Mouse (Mus musculus): ENCODE data around the gene Creg1. TPM values are rescaled to one million over a fixed set of nuclear protein-coding genes. Genes with fewer than 3 reads are reported as not detected.

Gene Creg1
- total RNA-seq, 4 experiments from 2014 or later: 46.5 to 65.7 (median 56.5) TPM

DNA sequence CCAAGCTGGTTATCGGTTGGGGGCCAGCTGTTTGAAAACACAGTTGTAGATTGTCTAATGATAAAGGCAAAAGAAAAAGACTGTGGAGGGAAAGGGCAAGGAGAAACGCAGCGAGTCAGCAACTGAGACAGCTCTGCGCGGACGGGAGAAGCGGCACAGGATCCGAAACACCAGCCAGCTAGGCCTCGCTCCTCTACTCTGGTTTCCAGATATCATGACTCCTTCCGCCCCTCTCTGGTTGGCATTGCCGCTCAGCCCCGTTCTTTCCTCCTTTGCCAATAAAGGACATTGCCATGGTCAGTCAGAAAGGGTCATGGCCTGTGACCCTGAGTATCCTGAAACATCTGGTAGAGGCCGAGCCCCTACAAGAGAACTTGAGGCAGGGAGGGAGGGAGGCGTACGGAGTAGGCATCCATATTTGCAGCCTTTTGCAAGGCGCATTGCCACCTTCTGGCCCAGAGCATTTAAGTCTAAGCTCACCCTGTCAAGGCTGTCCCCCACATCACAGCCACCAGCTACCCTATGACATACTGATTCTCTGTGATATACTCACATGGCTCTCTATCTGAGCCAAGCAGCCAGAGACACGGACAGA, 25.6 kb downstream of the Creg1 start:
- DNase-seq: no peak

DNA sequence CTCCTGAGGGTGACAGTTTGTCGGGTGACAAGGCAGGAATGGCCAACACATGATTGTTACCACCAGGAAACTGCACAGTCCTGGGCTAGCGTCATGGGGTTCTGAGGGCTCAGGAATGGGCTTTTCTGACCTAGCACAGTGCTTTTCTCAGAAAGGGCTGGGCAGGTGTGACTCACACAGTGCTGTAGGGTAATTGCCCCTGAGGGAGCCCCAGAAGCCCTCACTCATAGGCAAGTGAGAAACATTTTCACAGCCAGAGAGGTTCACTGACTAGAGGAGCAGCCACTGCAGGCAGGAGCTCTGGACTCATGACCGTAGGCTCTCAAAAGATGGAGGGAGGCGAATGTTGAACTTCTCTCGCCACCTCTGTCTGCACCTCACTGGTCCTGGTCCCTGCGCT, 26.4 kb downstream of the Creg1 start:
- DNase-seq: no peak

DNA sequence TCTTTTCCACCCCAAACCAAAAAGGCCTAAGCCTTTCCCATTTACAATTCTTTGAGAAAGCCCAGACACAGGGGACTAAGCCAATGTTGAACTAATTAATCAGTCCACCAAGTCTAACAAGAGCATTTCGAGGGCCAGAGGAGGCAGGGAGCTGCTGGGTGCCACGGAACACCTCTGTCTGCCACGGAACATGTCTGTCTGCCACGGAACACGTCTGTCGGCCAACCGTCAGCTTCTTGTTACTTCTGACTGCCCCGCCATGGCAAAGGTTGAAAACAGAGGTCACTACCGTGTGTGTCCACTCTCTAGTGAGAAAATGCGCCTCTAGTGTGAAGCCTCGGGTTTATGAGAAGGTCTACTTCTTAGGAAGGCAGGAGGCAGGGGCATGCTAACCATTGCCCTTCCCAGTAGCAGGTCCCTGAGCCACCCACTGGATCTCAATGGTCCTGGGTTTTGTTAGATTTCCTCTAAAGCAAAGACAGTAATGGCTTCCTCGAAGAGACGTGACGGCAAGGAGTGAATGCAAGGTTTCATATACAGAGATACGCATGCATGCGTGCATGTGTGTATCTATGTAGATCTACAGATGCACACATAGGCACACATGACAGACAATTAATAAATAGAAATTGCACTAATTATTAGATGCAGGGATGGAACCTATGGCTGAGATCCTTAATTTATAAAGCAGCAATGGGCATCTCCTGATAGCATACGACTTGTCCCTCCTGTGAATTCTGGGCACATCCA, 27.1 kb downstream of the Creg1 start:
- no peak for DNase-seq

DNA sequence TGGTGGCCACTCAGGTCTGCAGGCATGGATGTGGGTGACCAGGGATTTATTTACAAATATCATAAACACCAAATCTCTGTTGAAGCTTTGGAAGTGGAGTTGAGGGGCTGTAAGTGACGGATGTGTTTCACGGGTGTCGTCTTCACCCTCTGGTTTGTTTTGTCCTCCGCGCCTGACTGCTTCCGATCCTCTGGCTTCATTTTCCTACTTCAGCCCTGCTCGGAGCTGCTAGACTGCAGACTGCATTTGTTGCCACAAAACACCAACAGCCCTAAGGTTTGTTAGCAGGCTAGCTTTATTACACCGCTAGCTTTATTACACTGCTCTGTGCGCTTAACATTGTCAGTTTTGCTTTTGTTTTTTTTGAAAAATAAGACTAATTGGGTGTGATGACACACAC, 27.9 kb downstream of the Creg1 start:
- DNase-seq: no peak

DNA sequence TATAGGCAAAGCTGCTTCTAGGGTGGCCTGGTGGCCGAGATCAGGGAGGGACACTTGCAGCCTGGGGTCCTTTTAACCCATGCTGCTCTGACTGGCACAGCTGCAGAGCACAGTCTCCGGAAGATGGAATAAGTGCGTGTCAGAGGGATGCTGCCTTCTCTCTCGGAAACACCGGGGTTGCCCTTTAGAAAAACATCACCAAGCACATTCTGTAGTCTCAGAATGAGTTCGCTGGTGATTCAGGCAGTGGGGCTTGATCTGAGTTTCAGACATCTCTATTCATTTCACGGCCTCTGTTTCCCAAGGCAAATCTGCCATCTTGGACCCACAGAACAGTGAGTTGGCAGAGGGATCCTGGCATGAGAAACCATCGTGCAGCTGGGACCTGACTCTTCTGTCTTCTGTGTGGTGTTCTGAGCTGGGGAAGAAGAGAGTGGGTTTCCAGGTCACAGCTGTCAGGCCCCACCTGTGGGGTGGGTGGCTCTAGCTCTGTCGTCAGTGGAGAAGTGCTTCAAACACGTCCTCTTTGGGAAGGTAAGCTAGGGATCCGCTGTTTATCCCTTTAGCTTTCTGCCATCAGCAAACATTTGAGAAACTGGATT, 38.3 kb downstream of the Creg1 start:
- DNase-seq: no peak

DNA sequence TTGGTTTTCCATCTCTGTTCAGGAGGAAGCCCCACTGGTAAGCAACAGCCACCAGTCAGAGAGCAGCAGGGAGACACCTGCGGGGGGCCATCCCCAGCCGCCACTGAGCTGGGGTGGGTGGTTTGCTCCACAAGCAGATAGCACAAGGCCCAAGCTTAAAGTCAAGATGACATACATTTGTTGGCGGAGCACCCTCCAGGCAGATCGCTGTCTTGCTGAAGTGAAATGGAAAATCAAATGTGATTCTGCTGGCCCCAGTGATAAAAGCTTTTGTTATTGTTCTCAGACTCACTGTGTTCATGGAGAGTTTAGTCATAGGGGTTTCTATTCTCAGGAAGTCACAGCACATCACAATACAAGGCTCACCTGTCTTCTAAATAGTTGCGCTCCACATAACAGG, 39.6 kb downstream of the Creg1 start:
- DNase-seq: no peak

DNA sequence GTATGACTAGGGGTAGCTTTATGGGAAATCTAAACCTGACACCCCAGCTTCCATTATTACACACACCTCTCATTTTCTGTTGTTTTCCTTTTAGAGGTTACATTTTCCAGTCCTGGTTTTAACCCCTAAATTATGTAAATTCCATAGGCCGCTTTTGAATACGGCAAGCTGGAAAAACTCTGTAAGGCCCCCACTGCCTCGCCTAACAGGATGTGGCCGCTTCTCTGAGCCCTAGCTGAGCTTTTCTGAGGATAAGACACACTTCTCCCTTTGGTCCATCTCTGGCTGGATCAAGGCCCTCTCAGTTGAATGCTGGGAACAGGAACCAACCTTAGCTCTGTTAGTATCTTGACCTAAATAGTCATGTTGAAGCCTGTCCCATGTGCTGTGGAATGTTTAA, 40.6 kb downstream of the Creg1 start:
- DNase-seq: no peak

DNA sequence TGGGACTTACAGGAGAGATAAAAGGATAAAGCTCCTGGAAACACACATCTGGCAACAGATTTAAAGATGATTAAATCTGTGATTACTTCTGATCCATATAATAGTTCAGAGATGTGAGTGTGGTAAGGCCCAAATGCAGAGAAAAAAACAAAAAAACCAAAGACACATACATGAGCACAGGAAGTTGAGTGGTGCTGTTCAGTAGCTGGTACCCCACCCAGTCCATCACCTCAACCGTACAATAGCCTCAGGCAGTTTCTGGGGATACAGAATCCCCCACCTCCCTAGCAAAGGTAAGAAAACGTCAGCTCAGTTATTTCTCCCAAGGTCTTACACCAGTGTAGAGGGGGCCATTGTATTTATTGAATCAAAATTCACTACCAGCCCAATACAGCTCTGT, 47.1 kb downstream of the Creg1 start:
- no peak for DNase-seq

DNA sequence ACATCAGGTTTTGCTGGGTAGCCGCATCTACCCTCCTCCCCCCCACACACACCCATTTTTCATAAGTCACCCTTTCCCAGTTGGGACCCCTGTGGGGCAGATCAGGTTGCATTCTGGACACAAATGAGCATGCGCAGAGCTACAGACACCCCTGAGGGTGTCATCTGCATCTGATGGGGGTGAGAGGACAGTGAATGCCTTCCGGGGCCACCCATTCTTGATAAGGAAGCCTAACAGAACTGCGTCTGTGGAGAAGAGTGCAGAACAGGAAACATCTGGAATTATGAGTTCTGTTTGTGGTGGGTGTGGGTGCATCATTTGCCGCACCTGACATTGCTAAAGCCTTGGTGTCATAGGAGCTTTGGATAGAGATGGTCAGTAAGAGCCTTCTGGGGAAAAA, 47.6 kb downstream of the Creg1 start:
- no peak for DNase-seq

DNA sequence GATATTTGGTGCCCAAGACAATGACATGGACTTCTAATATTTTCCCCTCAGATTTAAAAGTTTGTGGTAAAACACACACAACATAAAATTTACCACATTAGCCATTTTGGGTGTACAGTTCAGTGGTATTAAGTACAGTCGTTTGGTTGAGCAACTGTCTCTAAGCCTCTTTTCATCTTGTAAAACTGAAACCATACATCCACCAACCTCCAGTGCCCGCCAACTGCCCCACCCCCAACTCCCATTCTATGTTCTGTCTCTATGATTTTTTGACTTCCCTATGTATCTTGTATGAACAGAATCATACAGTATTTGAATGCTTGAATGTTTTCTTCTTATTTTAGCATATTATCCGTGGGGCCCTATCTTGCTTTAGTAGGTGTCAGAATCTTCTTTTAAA, 49.2 kb downstream of the Creg1 start:
- no peak for DNase-seq

DNA sequence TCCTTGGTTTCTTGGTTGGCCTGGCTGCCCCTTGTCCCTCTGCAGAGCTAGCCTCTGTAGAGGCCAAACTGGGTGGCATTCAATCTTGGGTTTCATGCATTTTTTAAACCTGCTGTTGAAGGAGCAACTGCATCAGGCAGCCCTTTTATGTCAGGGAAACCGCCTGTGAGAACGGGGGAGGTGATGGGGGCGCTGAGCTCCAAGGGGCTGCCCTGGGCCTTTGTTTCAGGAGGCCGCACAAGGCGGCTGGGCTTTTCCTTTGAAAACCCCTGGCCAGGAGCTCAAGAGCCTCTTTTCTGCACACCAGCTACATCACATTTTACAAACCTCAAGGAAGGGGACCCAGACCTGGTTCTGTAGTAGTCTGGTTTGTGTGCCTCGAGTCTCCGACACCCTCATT, 50.6 kb downstream of the Creg1 start:
- no peak for DNase-seq

DNA sequence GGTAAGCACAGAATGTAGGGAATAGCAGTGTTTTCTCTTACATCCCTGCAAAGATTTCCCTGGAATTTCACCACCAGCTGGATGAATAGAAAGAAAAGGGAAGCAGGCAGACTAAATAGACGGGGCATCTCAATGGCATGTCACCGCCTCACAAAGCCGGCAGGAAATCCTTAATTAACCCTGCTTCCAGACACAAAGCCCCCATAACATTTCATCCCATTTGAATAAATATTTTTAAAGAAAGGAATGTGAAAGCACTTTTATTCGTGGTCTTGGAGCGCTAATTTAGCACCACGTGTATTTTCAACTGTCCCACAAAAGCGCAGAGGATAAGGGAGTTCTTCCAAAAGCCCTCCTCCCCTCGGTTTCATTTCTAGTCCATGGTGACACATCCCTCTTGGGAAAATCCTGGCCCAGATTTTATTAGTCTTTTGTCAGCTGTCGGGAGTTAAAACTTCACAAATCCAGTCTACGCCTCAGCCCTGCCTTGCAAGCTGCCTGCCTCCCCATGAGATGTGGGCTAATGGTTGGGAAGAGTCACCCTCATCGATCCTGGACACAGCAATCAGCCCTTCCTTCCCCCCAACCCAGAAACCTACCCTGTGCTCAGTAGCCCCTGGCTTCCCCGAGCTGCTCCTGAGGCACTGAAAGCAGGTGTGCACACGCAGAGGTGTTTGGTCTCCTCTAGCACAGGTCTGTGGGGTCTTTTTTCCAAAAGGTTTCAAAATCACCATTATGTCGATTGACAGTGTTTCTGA, 51.2 kb downstream of the Creg1 start:
- DNase-seq: no peak

DNA sequence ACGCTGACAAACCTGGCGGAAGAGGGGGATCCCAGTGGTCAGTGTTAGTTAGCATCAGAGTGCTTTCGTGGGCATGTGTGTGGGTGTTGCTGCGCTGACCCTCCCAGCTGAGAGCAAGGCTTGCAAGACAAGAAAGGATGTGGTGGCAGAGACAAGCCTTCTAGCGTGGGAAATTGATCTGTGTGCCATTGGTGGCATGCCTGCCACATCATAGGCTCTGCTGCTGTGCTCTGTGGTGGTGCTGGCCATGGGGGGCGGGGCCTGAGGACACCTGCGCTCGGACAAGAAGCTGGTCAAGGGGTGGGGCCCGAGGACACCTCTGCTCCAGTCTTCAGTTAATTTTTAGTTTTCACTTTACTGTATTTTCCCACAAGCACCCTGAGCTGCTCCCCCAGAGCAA, 52.8 kb downstream of the Creg1 start:
- DNase-seq: no peak

DNA sequence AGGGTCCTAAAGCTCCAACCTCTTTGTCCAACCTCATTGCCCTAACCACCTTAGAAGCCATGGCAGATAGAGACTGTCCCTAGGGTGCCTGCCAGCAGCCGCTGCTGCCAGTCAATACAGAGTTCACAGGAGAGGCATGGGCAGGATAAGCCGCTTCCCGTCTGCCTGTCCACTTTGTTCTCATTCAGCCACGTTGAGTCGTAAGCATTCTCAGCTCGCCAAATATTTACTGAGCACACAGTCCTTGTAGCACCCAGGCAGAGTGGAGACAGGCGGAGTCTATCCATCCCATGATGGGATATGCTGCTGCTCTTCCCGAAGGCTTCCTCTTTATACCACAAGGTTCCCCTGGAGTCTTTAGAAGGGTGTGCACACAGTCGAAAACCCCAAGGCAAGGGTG, 53.7 kb downstream of the Creg1 start:
- no peak for DNase-seq

DNA sequence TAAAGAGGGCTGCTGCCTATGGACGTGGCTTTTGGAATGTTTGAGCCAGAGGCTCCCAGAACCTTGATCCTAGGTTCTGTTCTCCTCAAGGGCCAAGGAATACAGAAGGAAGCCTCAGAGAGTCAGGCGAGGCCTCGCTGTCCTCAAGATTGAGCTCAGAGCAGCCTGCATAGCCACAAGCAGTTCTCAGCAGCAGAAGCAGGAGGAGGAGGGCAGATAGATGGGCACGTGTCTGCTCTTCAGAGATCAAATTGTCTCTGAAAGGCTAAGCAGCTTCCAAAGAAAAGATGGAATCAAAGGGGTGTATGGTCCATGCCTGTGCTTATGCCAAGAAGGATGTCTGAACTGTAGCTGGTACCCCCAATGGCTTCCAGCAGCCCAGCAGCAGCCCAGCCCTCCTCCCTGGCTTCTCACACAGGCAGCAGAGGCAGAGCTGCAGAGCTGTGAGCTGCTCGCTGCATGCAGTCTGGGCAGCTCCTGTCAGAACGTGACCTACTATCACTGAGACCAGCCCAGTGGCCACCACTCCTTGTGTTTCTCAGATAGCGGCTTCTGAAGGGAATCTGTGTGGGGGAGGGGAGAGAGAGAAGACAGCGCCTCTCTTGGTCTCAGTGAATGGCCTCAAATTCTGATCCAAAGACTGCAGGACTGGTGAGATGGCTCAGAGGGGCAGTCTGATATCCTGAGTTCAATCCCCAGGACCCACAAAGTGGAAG, 54.8 kb downstream of the Creg1 start:
- DNase-seq: no peak

DNA sequence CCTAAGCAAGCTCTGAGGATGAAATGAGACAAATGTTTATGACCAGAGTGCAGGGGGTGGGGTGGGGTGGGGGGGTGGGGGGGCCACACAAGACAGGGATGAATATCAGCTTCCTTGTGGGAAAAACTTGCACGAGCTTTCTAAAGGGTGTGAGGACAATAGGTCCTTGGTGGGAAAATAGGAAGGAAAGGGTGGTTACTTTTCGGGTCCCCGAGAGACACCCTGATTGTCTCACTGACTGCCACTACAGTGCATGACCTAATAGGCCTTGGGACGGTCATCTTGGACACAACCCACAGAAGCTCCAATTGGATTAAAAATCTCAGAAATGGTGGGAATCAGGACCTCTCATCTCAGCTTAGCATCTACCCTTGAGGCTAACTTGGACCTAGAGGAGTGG, 55.6 kb downstream of the Creg1 start:
- DNase-seq: no peak

DNA sequence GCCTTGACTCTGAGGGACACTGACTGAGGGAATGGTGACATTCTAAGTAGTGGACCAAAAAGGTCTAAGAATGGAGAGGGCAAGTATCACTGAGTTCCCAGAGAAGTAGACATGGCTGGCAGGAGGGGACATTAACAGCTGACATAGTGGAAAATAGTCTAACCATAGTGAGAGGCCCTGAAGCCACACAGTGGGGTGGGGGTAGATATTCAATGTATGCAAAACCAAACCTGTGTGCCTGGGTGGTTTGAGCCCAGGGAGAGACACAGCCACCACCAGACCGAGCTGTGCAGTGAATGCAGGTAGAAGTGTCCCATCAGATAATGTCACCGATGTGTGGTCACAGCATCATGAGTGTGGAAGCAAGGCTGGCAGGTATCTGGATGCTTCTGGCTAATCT, 58.5 kb downstream of the Creg1 start:
- DNase-seq: no peak

Other genes with a start within 250 kb of the Creg1 start
- 10 to 100 TPM; 14.6 to 25.4 (median 22.3) TPM for gene Mpzl1, start 129.2 kb upstream of the Creg1 start, total RNA-seq (2022)
- 10 to 100 TPM; 15.2 to 23.8 (median 18.2) TPM for gene Rcsd1, start 54.0 kb upstream of the Creg1 start, total RNA-seq (2022)
- under 1 TPM; 0.20 to 0.46 (median 0.43) TPM for gene Cd247, start 24.9 kb downstream of the Creg1 start, total RNA-seq (2022)
- 10 to 100 TPM; 10.6 to 23.3 (median 15.2) TPM for gene Pou2f1, start 238.9 kb downstream of the Creg1 start, total RNA-seq (2022)